Mouse (Mus musculus) hindbrain, embryonic 12.5 days (tissue): ENCODE measurements around the gene Nnat. TPM values are rescaled to one million over a fixed set of nuclear protein-coding genes. Genes with fewer than 3 reads are reported as not detected.
"Not testable (repeated sequence)": the region's sequence is repeated elsewhere in the genome, so short reads cannot be mapped to it uniquely, and the experiment has no call there.

Experiments
- ATAC-seq: fragments of 200-750 bp; cut with Nextera tagmentation; 2 replicates; pipeline ENCODE4 v1.8.0; 2017; ENCODE audit warnings: moderate TSS enrichment; ENCODE audit not compliant: low FRiP score
- H3K27ac ChIP-seq: fragments of 300-500 bp; sonication (generic); 2 replicates; pipeline ENCODE4 v1.5.1; 2016; ENCODE audit warnings: mild to moderate bottlenecking
- H3K27me3 ChIP-seq: fragments of 300-500 bp; sonication (generic); 2 replicates; pipeline ENCODE4 v1.6.1; 2016; ENCODE audit warnings: mild to moderate bottlenecking
- H3K36me3 ChIP-seq: fragments of 300-500 bp; sonication (generic); 2 replicates; pipeline ENCODE4 v1.6.1; 2016; ENCODE audit warnings: mild to moderate bottlenecking
- H3K4me1 ChIP-seq: fragments of 300-500 bp; sonication (generic); 2 replicates; pipeline ENCODE4 v1.6.1; 2016
- H3K4me2 ChIP-seq: fragments of 300-500 bp; sonication (generic); replicated peaks from 2 replicates; pipeline ENCODE4 v1.6.1; 2016; ENCODE audit warnings: mild to moderate bottlenecking
- H3K4me3 ChIP-seq: fragments of 300-500 bp; sonication (generic); 2 replicates; pipeline ENCODE4 v1.5.1; 2016; ENCODE audit warnings: mild to moderate bottlenecking
- H3K9ac ChIP-seq: fragments of 300-500 bp; sonication (generic); 2 replicates; pipeline ENCODE4 v1.6.1; 2016; ENCODE audit warnings: mild to moderate bottlenecking, moderate library complexity
- H3K9me3 ChIP-seq: fragments of 300-500 bp; sonication (generic); replicated peaks from 2 replicates; pipeline ENCODE4 v1.6.1; 2016; ENCODE audit warnings: mild to moderate bottlenecking
- WGBS: fragments of 180-500 bp; shearing (Covaris S2); methylation state at CpG from one replicate; pipeline ENCODE4 v1.1.7; 2016; 5-methylcytosine and 5-hydroxymethylcytosine counted together
- polyA plus RNA-seq: library from polyadenylated mRNA; unstranded; fragments of >200 nt; fragmentation: Nextera tagmentation; extraction: Ambion mirVana; gene quantifications from 2 replicates; pipeline ENCODE4 v1.2.1, GENCODE M21; 2016

Nnat gene
- polyA plus RNA-seq, 1 experiment from 2014 or later, result 3,841 TPM

DNA sequence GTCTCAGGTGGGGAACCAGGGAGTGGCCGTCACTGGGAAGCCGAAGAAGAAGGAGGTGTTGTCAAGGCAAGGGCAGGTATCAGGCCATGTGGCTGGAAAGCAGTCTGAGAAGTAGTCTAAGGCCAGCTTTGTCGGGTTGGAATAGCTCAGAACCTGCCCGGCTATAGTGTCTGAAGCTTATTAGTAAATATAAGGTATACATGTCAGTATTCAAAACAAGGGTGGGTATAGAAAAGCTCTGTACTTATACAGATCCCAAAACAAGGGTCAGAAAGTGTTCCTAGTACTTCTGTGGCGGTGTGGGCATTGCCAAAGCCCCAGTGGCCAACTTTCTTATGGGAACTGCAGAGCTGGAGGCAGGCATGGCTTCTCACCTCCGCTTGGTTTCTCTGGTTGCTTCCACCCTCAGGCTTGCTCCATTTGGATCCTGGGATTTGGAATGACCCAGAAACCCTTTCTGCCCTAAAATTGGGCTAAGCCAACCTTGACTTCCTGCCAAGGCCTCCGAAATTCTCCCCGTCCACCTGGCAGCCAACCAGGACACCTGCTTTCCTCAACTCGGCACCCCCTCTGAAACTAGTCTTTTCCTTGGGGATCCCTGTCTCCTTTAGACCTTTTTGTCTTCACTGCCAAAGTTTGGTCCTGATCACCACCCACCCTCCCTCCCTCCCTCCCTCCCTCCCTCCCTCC lies 10.1 kb downstream of the Nnat start:
- H3K4me3 ChIP-seq, result no peak overlapping the region
- 79% methylated on average over 9 of the region's 9 CpGs for WGBS
- H3K9me3 ChIP-seq, result no peaks in the 10 kb centered on the region
- H3K4me1 ChIP-seq, result peaks cover 20% of the 10 kb centered on the region
- no peaks in the 10 kb centered on the region for H3K36me3 ChIP-seq
- no peak overlapping the region for H3K9ac ChIP-seq
- no peak for ATAC-seq
- no peak overlapping the region for H3K4me2 ChIP-seq
- no peak overlapping the region for H3K27ac ChIP-seq
- no peaks in the 10 kb centered on the region for H3K27me3 ChIP-seq

DNA sequence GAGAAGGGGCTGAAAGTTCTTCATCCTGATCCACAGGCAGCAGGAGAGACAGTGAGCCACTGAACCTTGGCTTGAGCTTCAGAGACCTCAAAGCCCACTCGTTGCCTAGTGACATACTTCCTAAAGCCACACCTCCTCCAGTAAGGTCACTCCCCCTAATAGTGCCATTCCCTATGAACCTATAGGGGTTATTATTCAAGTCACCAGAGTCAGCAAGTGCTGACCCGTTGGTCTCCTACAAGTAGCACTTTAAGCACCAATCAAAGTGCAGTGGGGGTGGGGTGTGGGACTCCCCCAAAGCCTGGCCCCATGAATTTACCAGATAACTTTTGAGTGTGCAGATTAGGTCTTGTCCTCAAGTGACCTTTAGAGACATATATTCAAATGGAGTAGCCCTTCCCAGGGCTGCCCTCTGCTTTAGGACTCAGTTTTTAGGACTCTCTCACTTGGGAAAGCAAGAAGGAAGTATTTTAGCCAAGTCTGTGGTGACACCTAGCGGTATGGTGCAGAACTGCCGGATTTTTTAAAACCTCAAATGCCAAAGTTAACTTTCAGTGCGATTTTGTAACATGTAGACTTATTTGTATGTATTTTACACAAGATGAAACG lies 11.4 kb downstream of the Nnat start, which contains the start of gene Blcap:
TSS of gene Blcap (minus strand) at position 51 of the 609 bp plus-strand sequence.
- no peak within 1 kb of the TSS for H3K27ac ChIP-seq
- H3K36me3 ChIP-seq, result no peaks in the 10 kb centered on the region
- ATAC-seq, result 0 out of 2 replicates have a peak, but pooled peaks have one; percentile 35
- no peak within 1 kb of the TSS for H3K9ac ChIP-seq
- H3K4me1 ChIP-seq, result peaks cover 16% of the 10 kb centered on the region; the same call in 1 of the 2 replicates
- no peak within 1 kb of the TSS for H3K4me2 ChIP-seq
- no peak within 1 kb of the TSS for H3K4me3 ChIP-seq
- H3K27me3 ChIP-seq, result no peaks in the 10 kb centered on the region
- H3K9me3 ChIP-seq, result no peaks in the 10 kb centered on the region
- 13% methylated on average over 6 of the region's 6 CpGs for WGBS

DNA sequence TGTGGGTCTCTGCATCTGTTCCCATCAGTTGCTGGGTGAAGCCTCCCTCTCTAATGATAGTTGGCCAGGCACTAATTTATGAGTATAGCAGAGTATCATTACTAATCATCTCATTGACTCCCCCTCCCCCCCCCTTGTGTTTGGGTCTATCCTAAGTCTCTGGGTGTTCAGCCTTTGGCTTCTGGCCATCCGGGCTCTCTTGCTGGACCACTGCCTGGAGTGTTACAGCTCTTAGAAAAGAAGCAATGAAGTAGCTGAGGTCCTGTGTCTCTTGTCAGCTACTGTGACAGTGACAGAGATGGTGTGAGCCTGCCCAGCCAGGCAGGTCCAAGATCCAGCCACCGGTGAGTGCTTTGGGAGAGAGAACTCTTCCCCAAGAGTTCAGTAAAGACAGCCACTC lies 12.9 kb downstream of the Nnat start:
- ATAC-seq, result no peak

DNA sequence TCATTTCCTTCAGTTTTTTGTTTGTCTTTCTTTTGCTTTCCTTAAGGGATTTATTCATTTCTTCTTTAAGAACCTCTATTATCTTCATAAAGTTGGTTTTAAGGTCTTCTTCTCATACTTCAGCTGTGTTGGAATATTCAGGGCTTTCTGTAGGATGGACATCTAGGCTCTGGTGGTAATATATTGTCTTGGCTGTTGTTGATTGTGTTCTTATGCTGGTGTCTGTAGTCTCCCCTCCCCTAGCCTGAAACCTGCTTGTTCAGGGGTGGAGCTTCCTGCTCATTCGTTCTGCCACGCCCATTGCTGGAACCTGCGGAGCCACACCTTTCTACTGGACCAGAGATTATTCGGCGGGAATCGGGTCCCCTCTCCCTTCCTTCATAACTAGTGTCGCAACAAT lies 25.5 kb downstream of the Nnat start:
- ATAC-seq, H3K4me2 ChIP-seq, H3K9me3 ChIP-seq, H3K4me3 ChIP-seq, H3K27me3 ChIP-seq, H3K36me3 ChIP-seq, H3K4me1 ChIP-seq, H3K27ac ChIP-seq, H3K9ac ChIP-seq: not testable (repeated sequence)
- whole genome bisulfite sequencing, result 24% methylated on average over 7 of the region's 7 CpGs

More for the DNA sequence above, 12.9 kb downstream of the Nnat start:
- no peaks in the 10 kb centered on the region for H3K27me3 ChIP-seq
- no peak overlapping the region for H3K4me3 ChIP-seq
- H3K4me2 ChIP-seq, result no peak overlapping the region
- H3K36me3 ChIP-seq, result no peaks in the 10 kb centered on the region
- H3K9ac ChIP-seq, result no peak overlapping the region
- peaks cover 4% of the 10 kb centered on the region; the same call in 1 of the 2 replicates for H3K4me1 ChIP-seq
- WGBS, result 90% methylated on average over 2 of the region's 2 CpGs
- H3K27ac ChIP-seq, result no peak overlapping the region
- no peaks in the 10 kb centered on the region for H3K9me3 ChIP-seq

DNA sequence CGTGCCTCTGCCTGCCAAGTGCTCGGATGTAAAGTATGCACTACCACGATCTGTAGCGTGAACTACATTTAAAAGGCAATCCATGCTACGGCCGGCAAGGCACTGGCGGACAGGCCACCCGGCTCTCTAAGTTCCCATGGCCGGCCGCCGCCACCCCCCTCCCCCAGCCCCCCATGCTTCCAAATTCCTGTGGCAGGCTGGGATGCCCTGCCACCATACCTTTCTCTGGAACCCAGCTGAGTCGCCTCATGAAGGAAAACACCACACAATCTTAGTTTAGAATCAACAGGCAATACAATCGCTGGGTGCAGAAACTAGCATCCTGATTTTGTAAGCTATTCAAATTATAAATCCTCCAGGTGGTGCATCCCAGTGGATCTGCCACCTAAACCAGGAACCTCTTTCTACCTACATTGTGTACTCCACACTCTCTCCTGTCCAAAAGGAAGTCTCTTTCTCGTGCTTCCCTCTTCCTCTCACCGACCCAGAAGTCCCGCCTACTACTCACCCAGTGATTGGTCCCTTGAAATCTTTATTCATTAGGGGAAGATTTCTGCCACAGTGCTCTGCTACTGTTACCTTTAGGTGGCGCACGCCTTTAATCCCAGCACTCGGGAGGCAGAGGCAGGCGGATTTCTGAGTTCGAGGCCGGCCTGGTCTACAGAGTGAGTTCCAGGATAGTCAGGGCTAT lies 37.1 kb downstream of the Nnat start:
- H3K27ac ChIP-seq, result no peak overlapping the region
- H3K36me3 ChIP-seq, result no peaks in the 10 kb centered on the region
- no peak for ATAC-seq
- H3K4me3 ChIP-seq, result no peak overlapping the region
- H3K9me3 ChIP-seq, result no peaks in the 10 kb centered on the region
- H3K27me3 ChIP-seq, result peaks cover 2% of the 10 kb centered on the region; the same call in 1 of the 2 replicates
- WGBS, result 62% methylated on average over 22 of the region's 22 CpGs
- H3K9ac ChIP-seq, result no peak overlapping the region
- no peaks in the 10 kb centered on the region for H3K4me1 ChIP-seq
- no peak overlapping the region; the same call in 1 of the 2 replicates for H3K4me2 ChIP-seq

DNA sequence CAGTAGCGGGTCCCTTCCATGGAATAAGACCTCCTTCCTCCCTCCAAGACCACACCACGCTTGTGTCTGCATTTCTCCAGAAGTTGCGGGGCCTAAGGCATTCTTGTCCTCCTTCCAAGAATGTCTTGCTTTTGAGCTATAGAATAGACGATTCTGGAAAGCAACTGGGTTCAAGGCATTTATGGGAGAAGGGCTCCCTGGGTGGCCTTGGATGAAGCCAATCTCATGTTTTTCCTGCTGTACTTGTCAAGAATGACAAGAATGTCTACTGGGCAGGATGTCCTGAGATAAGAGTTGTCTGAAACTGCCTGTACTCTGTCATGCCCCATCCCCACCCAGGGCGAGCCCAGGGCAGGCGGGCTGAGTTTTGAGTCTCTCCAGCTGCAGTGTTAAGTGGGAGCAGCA lies 41.6 kb downstream of the Nnat start:
- H3K36me3 ChIP-seq, result no peaks in the 10 kb centered on the region
- WGBS, result 81% methylated on average over 6 of the region's 6 CpGs
- no peak for ATAC-seq

DNA sequence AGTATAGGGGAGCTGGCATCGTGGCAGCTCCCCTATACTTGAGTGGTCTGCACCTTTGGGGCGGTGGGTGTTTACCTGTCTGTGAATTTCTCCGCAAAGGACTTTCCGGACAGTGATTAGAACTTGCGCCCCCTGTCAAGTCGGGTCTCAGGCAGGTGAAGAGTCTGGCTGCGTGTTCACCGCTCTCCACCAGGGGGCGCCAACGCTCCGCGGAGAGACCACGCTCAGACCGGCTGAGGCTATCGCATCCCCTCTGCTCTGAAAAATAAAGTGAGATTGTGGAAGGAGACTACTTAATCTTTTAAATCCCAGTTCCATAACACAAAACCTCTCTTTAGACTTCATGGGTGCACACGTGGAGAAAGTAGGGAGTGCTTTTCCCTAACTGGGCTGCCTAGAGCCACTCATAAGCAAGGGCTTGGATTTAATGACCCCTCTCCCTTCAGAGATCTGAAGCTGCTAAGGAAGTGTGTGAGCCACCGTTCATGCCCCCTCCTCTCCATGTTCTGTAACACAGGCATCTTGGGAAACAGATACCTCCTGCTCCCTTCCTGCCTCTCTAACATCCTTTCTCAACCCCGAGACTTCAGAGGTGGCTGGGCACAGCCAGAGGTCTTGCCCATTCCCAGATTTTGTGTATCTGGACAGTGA lies 45.3 kb downstream of the Nnat start:
- H3K4me1 ChIP-seq, result peaks cover 21% of the 10 kb centered on the region
- no peak overlapping the region for H3K9ac ChIP-seq
- H3K36me3 ChIP-seq, result no peaks in the 10 kb centered on the region
- H3K9me3 ChIP-seq, result no peaks in the 10 kb centered on the region
- H3K4me3 ChIP-seq, result no peak overlapping the region
- H3K27ac ChIP-seq, result no peak overlapping the region
- WGBS, result 7% methylated on average over 18 of the region's 18 CpGs
- H3K4me2 ChIP-seq, result no peak overlapping the region
- peaks cover 23% of the 10 kb centered on the region; the same call in 1 of the 2 replicates for H3K27me3 ChIP-seq
- ATAC-seq, result 0 out of 2 replicates have a peak, but pooled peaks have one; percentile 59

More for the DNA sequence above, 41.6 kb downstream of the Nnat start:
- H3K9ac ChIP-seq, result no peak overlapping the region
- peaks cover 19% of the 10 kb centered on the region; the same call in 1 of the 2 replicates for H3K27me3 ChIP-seq
- H3K4me1 ChIP-seq, result 0 out of 2 replicates have a peak, but pooled peaks cover 3% of the 10 kb centered on the region
- H3K4me2 ChIP-seq, result no peak overlapping the region
- no peak overlapping the region for H3K27ac ChIP-seq
- no peaks in the 10 kb centered on the region for H3K9me3 ChIP-seq
- no peak overlapping the region for H3K4me3 ChIP-seq

DNA sequence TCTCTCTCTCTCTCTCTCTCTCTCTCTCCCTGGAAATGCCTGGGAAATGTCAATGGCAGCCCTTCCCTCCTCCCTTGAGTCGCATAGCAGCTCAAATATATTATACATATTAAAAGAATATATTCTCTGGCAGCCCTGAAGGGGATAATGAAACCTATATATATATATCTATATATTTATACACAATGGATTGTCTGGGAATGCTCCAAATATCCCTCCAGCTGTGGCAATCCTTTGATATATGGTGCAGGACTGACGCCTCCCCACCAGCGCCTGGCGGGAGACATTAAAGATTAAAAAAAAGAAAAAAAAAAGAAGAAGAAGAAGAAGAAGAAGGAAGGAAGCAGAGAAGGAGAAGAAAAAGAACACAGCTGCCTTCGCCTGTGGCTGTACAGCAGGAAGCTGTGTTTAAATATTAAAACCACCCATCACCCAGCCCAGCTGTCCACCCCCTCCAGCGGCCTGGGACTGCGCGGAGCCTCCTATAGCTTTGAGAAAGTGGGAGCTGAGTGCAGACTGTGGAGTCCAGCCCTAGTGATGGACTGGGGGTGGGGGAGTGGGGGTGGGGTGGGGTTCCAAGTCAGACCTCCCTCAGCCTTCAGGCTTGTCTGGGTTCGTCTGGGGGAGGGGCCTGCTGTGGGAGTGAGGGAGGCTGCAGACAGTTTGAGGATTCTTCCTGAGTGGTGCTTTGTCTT lies 47.8 kb downstream of the Nnat start:
- peaks cover 21% of the 10 kb centered on the region for H3K4me1 ChIP-seq
- H3K4me2 ChIP-seq, result no peak overlapping the region
- H3K36me3 ChIP-seq, result no peaks in the 10 kb centered on the region
- H3K4me3 ChIP-seq, result no peak overlapping the region
- 0 out of 2 replicates have a peak overlapping the region, but pooled peaks have one; percentile 2 for H3K9ac ChIP-seq
- H3K27me3 ChIP-seq, result peaks cover 20% of the 10 kb centered on the region; the same call in 1 of the 2 replicates
- H3K27ac ChIP-seq, result peak overlapping the region; percentile 65
- WGBS, result 49% methylated on average over 9 of the region's 9 CpGs
- no peaks in the 10 kb centered on the region for H3K9me3 ChIP-seq
- no peak for ATAC-seq

DNA sequence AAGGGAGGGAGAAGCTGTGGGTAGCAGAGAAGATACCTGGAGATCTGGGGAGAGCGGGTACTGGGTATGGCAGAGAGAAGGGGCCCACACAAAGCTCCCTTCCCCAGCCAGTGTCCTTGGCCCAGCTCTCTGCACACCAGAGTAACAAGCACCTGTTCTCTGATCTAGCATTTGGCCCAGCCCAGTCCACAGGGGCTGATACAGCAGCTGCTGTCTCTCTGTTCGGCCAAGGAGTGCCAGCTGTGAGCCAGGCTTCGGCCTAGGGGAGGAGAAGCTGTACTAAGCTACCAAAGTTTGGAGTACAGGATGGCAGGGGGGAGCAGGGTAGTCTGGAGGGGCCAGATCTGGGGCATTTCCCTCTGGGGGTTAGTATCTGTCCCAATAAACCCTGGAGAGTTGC lies 51.9 kb downstream of the Nnat start:
- H3K27me3 ChIP-seq, result 0 out of 2 replicates have a peak, but pooled peaks cover under 1% of the 10 kb centered on the region
- H3K4me3 ChIP-seq, result no peak overlapping the region
- peaks cover 29% of the 10 kb centered on the region for H3K4me1 ChIP-seq
- H3K27ac ChIP-seq, result no peak overlapping the region
- H3K36me3 ChIP-seq, result no peaks in the 10 kb centered on the region
- no peaks in the 10 kb centered on the region for H3K9me3 ChIP-seq
- ATAC-seq, result no peak
- no peak overlapping the region for H3K9ac ChIP-seq
- H3K4me2 ChIP-seq, result no peak overlapping the region
- 80% methylated on average over 3 of the region's 3 CpGs for WGBS
